Mouse (Mus musculus) urinary bladder, postnatal 14 days (tissue): ENCODE data around the gene Creb3l4.
A peak's percentile ranks its signal among the peaks of the same experiment; 100 is the strongest.
"Not testable (repeated sequence)": the region's sequence is repeated elsewhere in the genome, so short reads cannot be mapped to it uniquely, and the experiment has no call there.

Experiments
- DNase-seq: peaks from one replicate; pipeline ENCODE4 v3.0.0; 2021; ENCODE audit warnings: low spot score

Creb3l4 gene

GRCm38 (mm10) chr3:90265034-90265931, 22.0 kb upstream of the Creb3l4 start, which contains the start of gene Dennd4b:
Gene Dennd4b (plus strand): TSS chr3:90265185.
- DNase-seq: peak; percentile 92

DNA sequence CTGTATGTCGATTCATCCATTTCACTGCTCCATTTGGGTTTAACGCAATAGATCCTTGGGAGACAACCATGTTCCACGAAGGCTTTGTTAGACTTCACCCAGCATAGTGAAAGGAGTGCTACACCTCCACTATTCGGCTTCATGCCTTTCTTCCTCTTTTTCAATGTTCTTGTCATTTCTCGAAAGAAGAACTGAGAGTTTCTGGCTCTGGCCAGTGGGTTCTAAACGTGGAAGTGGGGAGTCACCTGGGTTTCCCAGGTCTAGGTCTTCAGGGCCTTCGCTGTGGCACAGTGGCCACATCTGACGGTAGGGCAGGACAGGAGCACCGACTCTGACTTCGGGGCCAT, 21.3 kb upstream of the Creb3l4 start:
- DNase-seq: no peak

DNA sequence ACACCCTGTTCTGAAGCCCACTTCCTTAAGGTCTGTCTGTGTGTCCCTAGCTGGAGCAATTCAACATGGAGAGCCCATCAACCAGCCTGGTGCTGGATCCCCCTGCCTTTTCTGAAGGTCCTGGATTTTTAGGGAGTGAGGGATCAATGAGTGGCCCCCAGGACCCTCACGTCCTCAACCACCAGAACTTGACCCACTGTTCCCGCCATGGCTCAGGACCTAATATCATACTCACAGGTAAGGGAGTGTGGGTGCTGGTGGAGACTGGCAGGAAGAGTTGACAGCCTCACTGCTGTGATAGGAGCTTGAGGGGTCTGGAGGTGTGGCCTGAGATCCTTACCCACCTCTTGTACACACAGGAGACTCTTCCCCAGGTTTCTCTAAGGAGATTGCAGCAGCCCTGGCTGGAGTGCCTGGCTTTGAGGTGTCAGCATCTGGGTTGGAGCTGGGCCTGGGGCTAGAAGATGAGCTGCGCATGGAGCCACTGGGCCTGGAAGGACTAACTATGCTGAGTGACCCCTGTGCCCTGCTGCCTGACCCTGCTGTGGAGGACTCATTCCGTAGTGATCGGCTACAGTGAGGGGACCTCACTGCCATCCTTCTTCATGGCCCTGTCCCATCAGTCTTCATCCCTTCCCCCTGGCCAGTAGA, 19.9 kb upstream of the Creb3l4 start:
- no peak for DNase-seq

DNA sequence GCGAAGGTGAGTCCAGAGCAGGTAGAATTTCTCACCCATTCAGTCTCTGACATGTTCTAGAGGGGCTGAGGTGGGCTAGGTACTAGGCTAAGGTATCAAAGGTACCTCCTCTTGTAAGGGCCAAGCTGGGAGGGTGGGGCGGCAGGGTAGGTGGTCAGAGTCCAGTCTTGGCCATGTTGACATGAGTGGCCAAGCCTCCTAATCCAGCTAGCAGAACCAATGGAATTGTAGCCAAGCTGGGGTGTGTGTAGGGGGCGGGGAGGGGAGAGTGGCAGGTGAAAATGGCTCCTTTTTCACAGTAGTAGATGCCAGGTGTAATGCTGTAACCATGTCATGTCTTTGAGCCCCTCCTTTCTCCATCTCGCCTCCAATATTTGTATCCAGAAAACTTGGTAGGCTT, 15.2 kb upstream of the Creb3l4 start:
- DNase-seq: no peak

GRCm38 (mm10) chr3:90256731-90257530, 13.6 kb upstream of the Creb3l4 start:
- DNase-seq: no peak

DNA sequence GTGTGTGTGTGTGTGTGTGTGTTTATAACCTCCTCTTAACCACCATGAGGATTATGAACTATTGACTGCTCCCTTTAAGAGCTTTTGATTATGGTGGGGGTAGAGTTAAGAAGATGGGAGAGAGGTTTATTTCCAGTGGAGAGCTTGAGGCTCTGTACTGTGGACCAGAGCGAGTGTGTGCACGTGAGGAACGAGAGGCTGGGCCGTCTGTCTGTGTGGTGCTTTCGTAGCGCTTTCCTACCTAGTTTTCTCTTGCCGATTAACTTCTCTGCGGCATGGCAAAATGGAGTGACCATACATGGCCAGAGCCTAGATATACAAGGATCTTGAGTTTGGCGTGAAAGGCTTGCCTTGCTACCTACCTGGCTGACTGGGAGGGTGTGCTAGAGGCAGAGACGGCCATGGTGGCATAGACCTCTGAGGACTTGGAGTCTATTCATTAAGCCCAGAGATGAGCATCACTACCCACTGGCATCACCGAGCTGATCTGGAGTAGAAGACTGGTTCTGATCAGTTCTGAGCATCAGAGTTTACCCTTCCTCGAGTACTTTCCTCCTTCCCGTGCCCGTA, 12.6 kb upstream of the Creb3l4 start:
- no peak for DNase-seq

- DNase-seq: no peak
Measured at GRCm38 (mm10) chr3:90255194-90255565, 11.9 kb upstream of the Creb3l4 start.

DNA sequence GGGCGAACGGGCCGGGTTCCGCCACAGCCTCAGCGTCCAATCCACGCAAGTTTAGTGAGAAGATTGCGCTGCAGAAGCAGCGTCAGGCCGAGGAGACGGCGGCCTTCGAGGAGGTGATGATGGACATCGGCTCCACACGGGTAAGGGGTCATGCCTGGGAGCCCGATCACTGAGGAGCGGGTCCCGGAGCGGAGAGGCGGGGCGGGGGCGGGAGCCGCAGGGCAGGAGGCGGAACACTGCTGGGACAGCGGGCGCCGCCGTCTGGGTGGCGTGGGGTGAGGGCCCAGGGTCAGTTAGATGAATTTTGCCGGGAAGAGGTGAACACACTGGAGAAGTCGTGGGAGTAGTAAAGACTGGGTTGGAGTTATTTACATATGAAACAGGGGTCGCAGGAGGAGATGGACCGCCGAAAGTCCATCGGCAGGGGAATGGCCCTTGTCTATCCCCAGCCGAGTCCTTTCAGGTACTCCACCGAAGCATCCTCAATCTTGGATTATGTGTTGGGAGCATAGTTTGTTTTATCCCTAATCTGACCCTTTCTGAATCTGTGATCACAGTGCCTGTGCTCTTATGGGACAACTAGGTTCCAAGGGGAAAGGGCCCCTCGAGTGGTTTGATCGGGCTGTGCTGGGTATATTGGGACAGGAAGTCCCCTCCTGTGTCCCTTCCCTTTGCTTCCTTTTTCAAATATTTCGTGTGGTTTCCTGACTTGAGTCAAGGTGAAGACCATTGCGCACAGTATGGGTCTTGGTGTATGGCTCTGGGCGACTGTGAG, 11.3 kb upstream of the Creb3l4 start:
- no peak for DNase-seq

- peak; percentile 96 for DNase-seq
Measured at GRCm38 (mm10) chr3:90253653-90254418, 10.5 kb upstream of the Creb3l4 start, which contains the start of gene Crtc2. Gene Crtc2 (plus strand): TSS chr3:90254163.

DNA sequence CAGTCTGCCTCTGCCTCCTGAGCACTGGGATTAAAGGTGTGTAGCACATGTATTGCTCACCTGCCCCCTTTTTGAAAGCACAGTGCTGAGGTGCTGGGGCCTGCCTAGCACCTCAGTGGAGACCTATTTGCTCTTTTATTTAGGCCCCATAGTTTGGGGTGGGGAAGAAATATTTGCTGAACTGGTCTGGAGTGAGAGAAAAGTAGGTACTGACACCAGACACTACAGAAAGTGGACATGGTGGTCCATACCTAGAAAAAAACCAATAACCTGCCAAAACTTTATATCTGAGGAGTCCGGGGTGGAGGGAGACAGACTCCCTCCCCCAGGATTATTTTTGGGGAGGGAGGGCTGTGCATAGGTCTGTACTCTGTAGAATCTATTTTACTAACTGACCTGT, 9.9 kb upstream of the Creb3l4 start:
- DNase-seq: not testable (repeated sequence)

GRCm38 (mm10) chr3:90252659-90253058, 9.3 kb upstream of the Creb3l4 start:
- not testable (repeated sequence) for DNase-seq

- DNase-seq: not testable (repeated sequence)
Measured at GRCm38 (mm10) chr3:90251731-90252226, 8.5 kb upstream of the Creb3l4 start.

- no peak for DNase-seq
Measured at GRCm38 (mm10) chr3:90250791-90251190, 7.5 kb upstream of the Creb3l4 start.

DNA sequence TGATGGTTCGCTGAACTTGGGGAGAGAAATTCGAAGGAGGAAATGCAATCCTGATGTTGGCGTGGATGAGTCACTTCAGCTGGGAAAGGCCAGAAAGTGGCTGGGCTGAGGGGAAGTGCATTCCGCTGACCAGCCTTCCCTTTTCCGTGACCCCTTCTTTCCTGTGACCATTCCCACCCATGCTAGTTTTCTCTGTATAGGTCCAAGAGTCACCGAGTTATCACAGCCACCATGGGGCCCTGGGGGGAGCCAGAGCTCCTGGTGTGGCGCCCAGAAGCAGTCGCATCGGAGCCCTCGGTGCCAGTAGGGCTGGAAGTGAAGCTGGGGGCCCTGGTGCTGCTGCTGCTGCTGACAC, 5.4 kb upstream of the Creb3l4 start:
- peak; percentile 41 for DNase-seq

DNA sequence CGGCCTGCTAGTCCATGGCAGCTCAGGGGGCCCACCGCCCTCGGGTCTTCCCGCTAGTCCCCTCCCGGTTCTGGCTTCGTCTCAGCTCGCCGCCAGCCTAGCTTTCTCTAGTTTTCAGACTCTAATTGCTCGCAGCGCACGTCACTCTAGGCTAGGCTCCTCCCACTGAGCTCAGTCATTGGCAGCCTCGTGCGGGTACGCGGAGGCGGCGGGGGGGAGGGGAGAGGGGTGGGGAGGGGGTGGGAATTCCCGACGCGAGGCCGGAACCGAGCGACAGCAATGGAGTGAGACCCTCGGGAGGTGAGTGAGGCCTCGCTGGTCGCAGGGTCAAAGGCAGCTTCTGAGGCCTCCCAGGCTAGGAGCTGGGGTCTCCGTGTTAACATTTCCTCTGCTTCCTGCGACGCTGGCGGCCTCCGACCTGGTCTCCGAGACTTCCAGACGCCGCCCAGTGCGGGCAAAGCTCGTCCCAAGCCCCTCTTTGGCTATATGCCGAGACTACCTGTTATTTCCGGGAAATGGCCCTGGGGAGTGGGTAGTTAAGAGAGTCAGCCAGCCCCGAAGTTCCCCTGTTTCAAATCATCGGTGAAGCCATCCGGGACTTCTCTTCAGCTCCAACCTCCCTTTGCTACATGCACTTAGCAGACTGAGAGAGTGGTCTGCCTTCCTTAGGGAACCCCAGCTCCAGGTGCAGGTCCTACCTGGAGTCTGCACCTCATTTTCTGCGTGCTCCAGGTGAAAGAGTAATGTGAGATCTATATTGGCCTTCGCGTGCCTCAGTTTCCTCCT, 4.8 kb upstream of the Creb3l4 start, which contains the start of gene Slc39a1:
TSS of gene Slc39a1 (plus strand) at position 213 of the 786 bp plus-strand sequence.
- DNase-seq: peak; percentile 94

DNA sequence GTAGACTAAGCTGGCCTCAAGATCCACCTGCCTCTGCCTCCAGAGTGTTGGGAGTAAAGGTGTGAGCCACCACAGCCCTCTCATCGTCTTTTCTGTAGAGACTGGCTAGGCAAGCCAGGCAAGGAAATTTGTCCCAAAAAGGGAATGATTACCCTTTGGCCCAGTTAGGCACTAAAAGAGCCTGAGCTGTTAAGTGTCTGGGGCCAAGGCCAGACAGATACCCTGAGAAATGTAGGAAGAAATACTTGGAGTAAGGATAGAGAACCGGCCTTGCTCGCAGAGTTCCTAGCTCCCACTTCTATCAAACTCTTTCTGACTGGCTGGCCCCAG, 4.3 kb upstream of the Creb3l4 start:
- DNase-seq: peak; percentile 27

DNA sequence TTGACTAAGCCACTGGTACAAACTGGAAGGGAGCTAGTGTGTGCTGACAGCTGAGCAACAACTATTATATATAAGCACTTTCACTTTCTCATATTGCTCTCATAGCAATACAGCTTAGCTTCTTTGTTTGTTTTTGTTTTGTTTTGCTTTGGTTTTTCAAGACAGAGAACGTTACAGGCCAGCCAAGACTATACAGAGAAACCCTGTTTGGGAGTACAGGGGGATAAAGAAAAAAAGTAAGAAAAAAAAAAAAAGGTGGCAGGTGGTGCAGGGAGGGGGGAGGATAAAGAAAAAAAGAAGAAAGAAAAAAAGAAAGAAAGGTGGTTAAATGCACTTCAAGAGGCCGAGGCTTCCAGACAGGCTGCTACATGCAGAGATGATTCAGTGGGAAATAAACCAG, 2.1 kb upstream of the Creb3l4 start:
- no peak for DNase-seq

GRCm38 (mm10) chr3:90241669-90242358, 1.5 kb downstream of the Creb3l4 start:
- no peak for DNase-seq

GRCm38 (mm10) chr3:90241251-90241650, 2.1 kb downstream of the Creb3l4 start:
- DNase-seq: no peak
